Mouse (Mus musculus): Measurements from ENCODE around the gene Castor1. TPM values are rescaled to one million over a fixed set of nuclear protein-coding genes. Genes with fewer than 3 reads are reported as not detected.

Gene Castor1
- total RNA-seq, 2 experiments from 2014 or later: 4.7 to 5.1 TPM

DNA sequence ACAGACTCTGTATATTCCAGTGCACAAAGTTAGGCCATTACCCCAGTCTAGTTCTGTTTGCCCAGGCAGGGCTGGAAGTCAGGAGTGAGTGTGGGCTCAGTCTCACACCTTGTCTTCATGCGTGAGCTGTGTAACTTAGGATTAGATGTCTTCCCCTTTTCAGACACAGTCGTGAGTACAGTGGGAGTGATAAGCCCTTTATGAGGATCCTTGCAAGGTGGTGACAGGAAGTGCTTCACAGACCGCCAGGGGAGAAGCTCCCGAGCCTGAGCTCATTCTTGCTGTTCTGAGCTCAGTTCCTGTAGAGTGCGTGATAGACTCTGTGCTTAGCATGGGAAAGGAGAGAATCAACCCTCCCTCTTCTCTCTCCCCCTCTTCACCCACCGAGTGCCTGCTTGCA is 11.5 kb upstream of the Castor1 start:
- DNase-seq: no peak

DNA sequence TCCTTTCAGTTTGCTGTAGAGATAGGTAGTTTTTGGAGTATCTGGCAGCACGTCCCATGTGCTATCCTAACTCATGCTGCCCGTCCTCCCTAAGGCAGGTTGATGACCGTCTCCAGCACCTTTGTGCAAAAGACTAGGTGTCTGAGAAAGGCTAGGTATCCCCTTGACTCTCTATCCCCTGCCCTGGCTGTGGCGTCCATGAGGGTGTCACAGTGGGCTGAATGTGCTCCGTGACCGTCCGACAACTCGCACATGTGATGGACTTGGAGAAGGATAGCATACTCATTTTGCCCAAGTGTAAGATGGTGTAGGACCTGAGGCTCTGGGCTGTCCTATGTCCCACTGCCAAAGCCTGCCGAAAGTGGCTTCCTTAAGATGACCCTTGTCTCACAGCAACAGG is 10.4 kb upstream of the Castor1 start:
- DNase-seq: no peak

DNA sequence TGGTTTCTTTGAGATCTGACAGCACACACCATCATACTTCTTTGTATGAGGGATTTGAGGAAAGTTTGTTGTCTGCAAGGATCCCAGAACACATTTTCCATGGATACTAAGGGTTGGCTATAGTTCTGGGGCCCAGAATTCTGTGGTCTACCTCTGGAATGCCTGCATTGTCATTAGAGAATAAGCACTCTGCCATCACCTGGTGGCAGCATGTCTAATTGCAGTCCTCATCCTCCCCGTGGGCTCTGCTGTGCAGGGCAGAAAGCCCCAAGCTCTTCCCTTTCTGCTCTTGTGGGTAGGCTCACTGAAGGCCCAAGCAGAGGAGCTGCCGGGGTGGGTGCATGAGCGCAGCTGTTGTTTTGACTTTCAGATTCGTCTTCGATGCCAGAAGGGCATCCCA is 8.5 kb upstream of the Castor1 start:
- peak; percentile 37 for DNase-seq

DNA sequence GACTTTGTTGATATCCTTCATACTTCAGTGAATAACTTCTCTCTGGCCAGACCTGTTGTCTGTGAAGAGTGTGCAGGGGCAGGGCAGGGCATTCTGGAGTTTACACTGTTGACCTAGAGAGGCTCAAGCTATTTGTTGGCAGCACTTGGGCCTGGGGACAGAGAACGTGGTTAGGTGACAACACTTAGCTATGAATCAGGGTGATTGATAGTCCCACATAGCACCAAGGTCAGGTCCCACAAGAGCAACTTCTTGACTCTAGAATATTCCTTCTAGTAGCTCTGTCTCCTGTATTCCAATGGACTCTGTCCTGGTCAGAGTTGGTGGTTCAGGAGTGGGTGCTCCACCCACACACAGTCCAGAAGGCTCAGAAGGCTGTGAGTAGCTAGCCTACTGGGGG is 7.2 kb upstream of the Castor1 start:
- DNase-seq: no peak

DNA sequence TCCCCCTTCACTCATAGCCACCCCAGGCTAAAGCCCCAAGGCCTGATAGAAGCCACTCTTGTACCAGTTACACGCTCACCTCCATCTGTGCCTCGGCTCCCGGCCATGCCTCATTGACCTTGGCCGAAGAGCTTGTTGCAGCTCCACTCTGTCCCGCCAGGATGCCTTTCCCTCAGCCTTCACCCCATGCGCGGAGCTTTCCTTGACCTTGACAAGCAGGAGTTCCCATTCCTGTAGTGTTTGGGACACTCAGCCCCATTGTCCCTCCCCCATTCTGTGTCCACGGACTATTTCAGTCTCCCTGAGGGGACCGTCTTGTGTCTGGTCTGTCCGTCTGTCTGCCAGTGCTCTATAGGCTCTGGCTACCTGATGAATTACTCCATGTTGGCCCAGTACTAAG is 4.9 kb upstream of the Castor1 start:
- no peak for DNase-seq

DNA sequence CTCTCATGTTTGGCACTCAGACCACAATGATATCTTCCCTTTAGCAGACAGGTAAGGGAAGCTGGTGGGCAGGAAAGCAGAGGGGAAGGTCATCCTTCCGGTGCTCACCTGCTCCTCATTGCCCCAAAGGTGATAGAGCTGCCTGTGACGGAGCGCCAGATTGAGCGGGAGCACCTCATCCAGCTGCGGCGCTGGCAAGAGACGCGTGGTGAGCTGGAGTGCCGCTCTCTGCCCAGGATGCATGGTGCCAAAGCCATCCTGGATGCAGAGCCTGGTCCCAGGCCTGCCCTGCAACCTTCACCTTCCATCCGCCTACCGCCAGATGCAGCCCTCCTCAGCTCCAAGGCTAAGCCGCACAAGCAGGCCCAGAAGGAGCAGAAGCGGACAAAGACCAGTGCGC is 3.5 kb upstream of the Castor1 start:
- DNase-seq: no peak

DNA sequence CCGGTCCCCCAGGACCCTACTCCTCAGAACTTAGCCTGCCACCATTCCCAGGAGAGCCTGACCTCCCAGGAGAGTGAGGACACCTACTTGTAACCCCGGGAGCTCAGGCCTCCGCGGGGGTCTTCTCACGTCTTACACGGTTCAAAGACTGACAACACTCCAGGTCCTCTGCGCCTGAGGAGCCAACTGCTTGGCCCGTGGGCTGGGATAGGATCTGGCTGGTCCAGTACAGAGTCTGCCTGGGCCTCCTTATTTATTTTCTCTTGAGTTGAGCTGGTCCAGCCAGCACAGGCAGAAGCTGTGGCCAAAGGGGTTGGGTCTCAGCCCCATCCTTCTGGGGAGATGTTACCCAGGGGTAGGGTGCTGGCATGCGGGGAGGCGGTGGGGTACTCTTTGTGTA is 3.0 kb upstream of the Castor1 start:
- DNase-seq: no peak

DNA sequence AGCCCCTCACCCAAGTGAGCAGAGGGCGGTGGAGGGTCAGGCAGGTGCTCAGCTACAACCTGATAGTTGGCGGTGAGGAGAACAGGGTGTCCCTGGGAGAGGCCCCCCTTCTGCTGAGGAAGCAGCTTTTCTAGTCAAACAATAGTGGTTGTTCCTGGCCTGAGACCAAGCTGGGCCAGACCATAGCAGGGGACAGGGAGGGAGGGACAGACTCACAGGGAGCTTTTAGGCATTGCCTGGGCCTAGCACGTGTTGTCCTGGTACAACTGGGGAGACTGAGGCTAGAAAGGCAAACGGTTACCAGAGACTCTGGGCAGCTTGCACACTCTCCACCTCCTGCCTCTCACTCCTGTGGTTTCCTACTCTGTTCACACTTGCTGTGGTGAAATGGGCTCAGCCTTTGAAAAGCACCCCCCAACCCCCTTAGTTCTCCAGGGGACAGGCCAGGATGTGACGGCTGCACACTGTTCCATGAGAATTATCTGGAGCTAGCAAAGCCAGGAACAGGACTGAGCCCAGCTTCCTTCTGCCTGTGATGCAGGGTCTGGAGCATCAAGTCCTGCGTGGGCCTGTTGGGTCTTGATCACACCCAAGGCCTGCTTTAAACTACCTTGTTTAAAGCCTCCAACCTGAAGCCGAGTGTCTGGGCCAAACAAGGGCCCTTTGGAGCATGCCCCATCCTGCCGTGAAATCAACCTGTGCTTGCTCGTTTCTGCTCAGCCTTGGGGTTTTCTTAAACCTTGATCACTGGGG is 1.6 kb upstream of the Castor1 start:
- peak; percentile 77 for DNase-seq

DNA sequence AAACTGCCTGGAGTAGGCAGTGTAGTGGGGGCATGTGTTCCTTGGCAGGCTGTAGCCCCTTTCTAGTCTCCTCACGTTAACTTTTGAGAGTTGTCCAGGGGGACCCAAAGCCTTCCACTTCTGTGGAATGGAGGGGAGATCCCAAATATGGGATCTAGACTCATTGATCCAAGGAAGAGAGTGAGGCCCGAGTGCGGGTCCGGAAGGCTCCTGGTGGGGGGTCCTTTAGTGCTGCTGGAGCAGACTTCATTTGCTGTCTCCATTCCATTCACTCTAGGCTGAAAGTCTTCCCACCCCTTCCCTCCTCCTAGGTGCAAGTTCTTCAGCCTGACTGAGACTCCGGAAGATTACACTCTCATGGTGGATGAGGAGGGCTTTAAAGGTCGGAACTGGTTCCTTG is 612 bp downstream of the Castor1 start:
- no peak for DNase-seq

DNA sequence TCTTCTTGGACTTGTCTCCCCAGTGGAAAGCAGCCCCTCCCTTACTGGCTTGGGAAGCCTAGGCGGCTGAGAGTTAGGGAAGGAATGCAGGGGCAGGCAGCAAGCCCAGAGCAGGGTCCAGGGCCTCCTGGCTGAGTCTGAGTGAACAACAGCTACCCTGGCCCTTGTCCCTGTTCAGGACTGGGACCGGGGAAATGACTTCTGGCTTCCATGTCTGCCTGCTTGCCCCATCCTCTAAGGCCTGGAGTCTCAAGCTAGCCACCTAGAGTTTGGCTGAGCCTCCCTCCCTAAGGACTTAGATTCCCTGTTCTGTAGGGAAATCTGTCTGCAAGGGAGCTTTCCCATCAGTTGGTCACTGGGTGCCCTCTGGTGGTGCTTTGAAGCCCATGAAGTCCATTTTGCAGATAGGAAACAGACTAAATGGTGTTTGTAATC is 1.3 kb downstream of the Castor1 start:
- peak; percentile 76 for DNase-seq

DNA sequence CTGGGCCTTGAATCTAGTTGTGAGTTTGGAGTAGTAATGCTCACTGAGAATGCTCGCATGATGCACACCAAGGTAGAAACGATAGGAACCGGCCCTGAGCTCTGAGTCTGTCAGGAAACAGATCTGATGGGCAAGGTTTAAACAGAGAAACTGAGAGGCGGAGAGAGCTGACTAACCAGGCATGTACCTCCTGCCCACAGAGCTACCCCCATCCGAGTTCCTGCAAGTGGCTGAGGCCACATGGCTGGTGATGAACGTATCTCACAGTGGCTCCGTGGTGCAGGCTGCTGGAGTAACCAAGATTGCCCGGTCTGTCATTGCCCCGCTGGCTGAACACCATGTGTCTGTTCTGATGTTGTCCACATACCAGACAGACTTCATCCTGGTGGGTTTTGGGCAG is 1.9 kb downstream of the Castor1 start:
- DNase-seq: no peak

DNA sequence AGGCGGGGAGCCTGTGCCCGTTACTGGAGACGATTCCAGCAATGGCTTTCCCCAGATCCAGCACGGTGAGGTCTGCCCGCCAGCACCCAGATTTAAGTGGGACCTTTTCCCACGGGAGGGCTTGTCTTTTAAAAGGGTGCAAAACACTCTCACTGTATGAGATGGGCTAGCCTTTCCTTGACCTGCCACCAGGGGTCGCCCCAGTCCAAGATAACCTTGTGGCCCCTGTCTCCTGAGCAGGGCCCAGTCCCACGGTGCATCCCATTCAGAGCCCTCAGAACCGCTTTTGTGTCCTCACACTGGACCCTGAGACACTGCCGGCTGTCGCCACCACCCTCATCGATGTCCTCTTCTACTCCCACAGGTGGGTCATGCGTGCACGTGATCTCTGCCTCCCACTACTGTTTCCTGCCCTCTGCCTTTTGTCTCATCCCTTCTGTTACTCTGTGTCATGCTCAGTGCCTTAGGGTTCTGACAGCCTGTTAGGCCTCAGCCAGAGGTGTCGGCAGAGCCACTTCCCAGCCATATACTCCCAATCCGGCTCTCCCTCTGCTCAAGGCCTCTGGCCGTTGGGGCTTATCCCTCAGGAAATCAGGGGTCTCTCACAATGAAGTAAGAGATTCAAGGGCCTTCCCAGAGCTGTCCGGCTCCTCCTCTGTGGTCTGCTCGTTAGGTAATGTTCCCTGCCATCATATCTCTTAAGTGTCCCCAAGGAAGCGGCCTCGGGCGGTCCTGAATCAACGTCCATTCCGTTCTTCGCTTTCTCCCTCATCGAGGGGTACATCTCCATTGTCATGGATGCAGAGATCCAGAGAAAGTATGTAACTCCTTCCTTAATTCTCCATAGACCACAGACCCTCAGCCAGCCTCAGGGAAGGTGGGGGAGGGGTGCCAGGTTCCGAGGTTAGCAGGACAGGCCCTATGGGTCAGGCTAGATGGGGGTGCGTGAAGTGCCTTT is 2.7 kb downstream of the Castor1 start:
- peak; percentile 87 for DNase-seq

DNA sequence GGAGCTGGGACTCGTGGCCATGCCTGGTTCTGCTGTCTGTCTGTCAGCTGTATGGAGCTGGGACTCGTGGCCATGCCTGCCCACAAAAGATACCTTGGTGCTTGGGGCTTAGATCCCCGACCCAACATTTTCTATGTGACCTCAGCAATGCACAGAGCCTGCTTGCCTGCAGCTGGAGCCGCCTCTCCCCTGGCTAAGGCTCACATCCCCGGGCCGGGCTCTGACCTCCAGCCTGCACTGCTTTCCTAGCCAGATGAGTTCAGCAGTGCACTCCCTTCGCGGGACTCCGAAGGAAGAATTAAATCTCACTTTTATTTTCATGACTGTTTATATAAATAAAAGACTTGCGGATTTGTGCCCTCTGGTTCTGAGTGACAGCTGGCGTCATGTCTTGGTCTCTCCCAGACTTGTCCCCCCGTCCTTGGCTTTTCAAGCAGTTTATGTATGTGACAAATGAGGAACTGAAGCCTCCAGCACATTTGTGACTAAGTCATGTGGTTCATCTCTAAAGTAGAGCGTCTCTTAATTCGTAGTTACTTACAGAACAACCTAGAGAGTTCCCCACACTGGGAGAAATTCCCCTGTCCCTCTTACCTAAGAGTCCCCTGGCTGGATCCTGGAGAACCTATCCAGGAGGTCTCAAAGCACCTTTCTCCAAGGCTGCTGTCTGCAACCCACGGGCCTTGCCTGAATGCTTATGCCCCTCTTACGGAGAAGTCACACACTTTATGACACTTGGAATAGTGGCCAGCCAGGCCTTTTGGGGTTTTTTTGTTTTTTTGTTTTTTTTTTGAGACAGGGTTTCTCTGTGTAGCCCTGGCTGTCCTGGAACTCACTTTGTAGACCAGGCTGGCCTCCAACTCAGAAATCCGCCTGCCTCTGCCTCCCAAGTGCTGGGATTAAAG is 4.3 kb downstream of the Castor1 start:
- DNase-seq: no peak

DNA sequence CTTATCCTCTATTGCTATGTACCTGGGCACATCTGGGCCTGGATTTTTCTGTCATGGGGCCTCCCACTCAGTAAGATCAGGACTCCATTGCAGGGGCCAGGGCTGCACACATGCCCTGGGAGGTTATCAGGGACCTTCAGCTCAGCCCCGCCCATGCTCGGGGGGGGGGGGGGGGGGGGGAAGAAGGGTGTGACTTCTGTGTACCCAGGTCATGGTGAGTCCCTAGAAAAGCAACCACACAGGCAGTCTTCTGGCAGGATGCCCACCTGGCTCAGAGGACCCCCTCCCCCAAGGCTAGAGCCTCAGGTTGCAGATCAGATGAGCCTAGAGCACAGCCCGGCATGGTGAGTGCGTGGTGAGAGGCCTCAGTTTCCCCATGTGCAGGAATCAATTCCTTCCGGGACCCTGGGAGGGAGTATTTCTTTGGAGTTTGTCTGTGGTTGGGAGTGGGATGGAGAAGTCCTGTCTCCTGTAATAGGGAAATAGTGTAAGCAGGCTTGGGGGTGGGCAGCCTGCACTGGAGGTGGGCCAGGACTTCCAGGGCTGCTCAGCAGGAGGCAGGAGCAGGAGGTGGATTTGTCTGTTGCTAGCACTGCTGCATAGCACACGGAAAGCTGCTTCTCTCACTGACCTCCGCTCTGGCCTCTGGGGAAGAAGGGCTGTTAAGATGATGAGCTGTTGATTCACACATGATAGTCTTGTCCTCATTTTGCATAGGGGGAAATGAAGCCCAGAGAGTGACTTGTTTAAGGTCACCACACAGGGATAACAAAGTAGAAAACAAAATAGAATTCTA is 5.6 kb downstream of the Castor1 start:
- no peak for DNase-seq

DNA sequence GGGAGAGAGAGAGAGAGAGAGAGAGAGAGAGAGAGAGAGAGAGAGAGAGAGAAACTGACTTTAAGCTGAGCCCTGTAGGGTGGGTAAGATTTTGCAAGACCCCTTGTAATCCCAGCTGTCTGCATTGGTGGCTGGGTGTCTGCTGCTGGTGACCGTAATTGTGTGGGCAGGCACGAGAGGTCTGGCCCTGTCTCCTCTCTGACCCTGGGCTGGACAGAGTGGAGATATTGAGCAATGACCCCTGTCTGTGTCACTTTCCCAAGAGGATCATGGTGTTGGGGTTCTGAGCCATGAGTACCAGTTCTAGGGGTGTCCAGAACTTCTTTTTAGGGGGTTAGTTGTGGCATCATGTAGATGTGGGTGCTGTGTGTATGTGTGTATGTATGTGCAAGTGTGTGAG is 6.2 kb downstream of the Castor1 start:
- DNase-seq: no peak

DNA sequence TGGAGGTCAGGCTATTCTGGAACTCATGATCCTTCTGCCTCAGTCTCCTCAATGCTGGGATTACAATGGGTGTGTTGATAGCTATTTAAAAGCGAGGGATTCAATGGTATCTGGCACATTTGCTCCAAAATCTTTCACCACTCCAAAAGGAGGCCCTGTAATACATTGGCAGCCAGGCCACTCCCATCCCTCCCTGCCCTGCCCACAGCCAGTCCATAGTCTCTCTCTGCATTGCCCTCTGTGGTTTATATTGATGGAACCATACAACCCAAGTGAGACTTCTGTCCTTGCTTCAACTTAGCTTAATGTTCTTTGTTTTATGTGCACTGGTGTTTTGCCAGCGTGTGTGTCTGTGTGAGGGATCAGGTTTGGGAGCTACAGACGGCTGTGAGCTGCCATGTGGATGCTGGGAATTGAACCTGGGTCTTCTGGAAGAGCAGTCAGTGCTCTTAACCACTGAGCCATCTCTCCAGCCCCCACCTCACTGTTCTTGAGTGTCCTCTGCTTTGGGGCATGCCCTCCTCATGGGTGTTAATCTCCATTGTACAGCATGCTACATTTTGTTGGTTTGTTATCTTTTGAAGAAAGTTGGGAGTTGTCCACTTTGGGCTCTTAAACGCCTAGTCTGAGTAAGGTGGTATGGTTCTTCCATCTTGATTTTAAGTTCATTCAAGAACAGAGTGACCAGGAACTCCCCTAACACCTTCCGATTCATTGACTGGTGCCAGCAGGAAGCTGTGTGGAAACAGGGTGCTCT is 8.7 kb downstream of the Castor1 start:
- no peak for DNase-seq

DNA sequence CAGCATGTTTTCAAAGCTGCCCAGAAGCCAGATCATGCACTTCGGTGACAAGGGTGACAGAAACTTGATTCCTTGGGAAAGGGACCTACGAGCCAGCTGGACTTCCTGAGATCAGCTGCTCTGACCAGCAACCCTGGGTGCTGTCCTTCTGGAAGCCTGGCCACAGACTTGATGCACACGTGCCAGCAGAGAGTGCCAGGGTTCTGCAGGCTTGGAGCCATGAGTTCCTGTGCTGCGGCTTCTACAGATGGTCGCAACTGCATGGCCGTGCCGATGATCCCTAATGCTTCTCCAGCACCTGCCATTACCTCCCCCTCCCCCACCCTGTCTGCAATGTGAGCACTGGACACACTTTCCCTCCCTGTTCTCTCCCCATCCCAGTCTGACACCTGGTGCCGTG is 10.4 kb downstream of the Castor1 start:
- peak; percentile 42 for DNase-seq

DNA sequence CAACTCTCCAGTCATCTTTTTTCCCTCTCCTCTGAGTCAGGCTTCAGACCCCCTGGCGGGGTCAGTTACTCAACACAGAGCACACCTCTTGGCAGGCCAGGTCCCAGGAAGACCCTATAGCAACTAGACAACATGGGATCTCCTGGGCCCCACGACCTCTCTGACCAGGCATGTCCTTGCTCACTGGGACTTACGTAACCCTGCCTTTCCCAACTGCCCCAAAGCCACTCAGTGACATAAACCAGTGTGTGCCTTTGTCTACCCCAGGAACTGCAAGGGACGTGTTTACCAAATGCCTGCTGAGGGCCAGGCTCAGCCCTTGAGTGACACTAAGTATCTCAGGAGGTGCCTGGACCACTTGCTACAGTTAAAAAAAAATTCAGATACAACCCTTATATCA is 11.8 kb downstream of the Castor1 start:
- DNase-seq: no peak

DNA sequence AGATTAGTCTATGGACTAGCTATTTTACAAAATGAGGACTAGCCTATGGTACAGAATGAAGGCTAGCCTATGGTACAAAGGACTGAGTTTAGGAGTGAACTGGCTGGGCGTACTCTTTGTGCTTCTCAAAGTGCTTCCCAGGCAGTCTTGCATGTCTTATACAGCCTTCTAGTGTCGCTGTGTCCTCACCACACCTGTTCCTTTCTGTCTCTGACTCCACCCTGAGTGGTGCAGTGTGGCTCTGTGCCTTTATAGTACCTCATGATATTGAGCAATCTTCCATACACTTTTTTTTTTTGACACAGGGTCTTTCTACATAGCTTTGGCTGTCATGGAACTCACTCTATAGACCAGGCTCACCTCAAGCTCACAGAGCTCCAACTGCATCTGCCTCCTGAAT is 13.4 kb downstream of the Castor1 start:
- no peak for DNase-seq

DNA sequence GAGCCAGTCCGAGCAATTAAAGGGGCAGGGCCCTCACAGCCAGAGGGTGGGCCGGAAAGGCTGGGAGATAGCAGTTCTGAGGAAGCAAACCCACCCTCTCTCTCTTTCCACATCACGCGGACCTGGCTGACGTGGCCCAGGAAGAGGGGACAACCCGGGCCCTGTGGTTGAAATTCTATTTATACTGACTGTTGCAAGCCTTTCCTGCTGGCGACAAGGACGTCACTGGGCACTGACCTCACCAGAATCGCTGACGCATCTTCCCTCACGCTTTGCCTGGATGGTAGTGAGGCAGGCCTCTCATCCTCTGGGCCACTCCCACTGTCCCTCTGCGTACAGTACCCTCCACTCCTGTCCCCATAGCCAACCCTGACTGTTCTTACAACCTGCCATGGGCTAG is 14.6 kb downstream of the Castor1 start:
- DNase-seq: no peak

DNA sequence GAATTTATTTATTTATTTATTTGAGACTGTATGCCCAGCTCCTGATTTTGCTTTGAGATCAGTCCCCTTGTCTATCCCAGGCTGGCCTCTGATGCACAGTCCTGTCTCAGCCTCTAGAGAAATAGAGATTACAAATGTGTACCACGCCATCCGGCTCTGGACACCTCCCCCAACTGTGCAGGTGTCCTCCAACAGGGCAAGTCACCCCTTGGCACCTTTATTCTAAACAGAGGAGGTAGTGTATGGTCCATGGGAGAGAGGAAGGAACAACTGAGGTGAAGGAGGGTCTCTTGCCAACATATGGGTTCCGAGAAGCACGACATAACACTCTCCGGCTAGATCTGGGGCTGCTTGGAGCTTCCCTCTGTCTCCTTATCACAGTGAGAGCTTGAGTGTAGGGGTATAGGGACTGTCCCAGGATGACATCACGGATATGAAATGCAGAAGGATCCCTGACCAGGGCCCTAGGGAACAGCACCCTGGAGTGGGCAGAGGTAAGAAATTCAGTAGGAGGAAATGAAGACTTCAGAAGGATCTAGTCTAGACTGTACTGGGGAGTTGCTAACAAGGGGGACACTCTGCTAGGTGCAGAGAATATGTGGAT is 17.1 kb downstream of the Castor1 start:
- no peak for DNase-seq
